Mouse (Mus musculus) CH12.LX (cell line): ENCODE measurements around the gene Col23a1.

Source experiments
- CHD2 ChIP-seq: IDR thresholded peaks from 2 replicates; pipeline ENCODE4 v1.6.1; 2011; ENCODE audit warnings: low read length, improper control_type of control experiment
- CTCF ChIP-seq, 2 experiments: IDR thresholded peaks in 1 of 2; conservative IDR thresholded peaks in 1 of 2; 2 replicates each; pipeline ENCODE4 v1.5.1; 2011 to 2012; ENCODE audit warnings: low read depth in 2 of 2, low read length in 2 of 2, improper control_type of control experiment in 1 of 2, inconsistent platforms in 1 of 2, mild to moderate bottlenecking in 1 of 2, moderate library complexity in 1 of 2
- EP300 ChIP-seq: IDR thresholded peaks from 2 replicates; pipeline ENCODE4 v1.6.1; 2011; ENCODE audit warnings: low read length, improper control_type of control experiment
- HCFC1 ChIP-seq: IDR thresholded peaks from 2 replicates; pipeline ENCODE4 v1.6.1; 2012; ENCODE audit warnings: low read depth, mild to moderate bottlenecking, inconsistent platforms, low read length, improper control_type of control experiment
- IRF4 ChIP-seq: IDR thresholded peaks from 2 replicates; pipeline ENCODE4 v1.6.1; 2014; ENCODE audit warnings: low read depth, mild to moderate bottlenecking, inconsistent platforms, low read length, improper control_type of control experiment
- MAX ChIP-seq: IDR thresholded peaks from 2 replicates; pipeline ENCODE4 v1.6.1; 2011; ENCODE audit warnings: low read length, improper control_type of control experiment
- MAZ ChIP-seq: IDR thresholded peaks from 2 replicates; pipeline ENCODE4 v1.6.1; 2012; ENCODE audit warnings: low read depth, mild to moderate bottlenecking, inconsistent platforms, low read length, improper control_type of control experiment, moderate library complexity
- MEF2A ChIP-seq: IDR thresholded peaks from 2 replicates; pipeline ENCODE4 v1.6.1; 2014; ENCODE audit warnings: low read depth, mild to moderate bottlenecking, inconsistent platforms, low read length, improper control_type of control experiment, borderline replicate concordance
- MXI1 ChIP-seq: IDR thresholded peaks from 2 replicates; pipeline ENCODE4 v1.6.1; 2011; ENCODE audit warnings: mild to moderate bottlenecking, low read depth, low read length, improper control_type of control experiment
- NRF1 ChIP-seq: IDR thresholded peaks from 2 replicates; pipeline ENCODE4 v1.6.1; 2014; ENCODE audit warnings: low read depth, mild to moderate bottlenecking, inconsistent platforms, low read length, improper control_type of control experiment, moderate library complexity
- POLR2A ChIP-seq: IDR thresholded peaks from 2 replicates; pipeline ENCODE4 v1.6.1; 2011; ENCODE audit warnings: low read depth, mild to moderate bottlenecking, improper control_type of control experiment, low read length
- RAD21 ChIP-seq: IDR thresholded peaks from 2 replicates; pipeline ENCODE4 v1.6.1; 2011; ENCODE audit warnings: low read depth, mild to moderate bottlenecking, low read length, improper control_type of control experiment, moderate library complexity
- TCF12 ChIP-seq: IDR thresholded peaks from 2 replicates; pipeline ENCODE4 v1.6.1; 2014; ENCODE audit warnings: low read depth, mild to moderate bottlenecking, inconsistent platforms, low read length, improper control_type of control experiment
- ZC3H11A ChIP-seq: IDR thresholded peaks from 2 replicates; pipeline ENCODE4 v1.6.1; 2012; ENCODE audit warnings: low read depth, mild to moderate bottlenecking, inconsistent platforms, low read length, improper control_type of control experiment

DNA sequence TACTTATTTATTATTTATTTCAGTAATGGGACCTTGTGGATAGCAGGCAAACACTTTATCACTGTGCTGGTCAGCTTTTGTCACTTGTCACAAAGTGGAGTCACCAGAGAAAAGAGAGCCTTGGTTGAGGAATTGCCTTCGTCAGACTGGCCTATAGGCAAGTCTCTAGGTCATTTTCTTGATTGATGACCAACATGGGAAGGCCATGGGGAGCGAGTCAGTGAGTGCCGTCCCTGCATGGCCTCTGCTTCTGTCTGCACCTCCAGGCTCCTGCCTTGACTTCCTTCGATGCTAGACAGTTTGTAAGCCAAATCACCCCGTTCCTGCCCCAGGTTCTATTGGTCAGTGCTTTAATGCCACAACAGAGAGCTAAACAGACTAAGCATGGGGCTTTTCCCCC lies 12.7 kb downstream of the Col23a1 start:
- TF ChIP-seq MAZ (no peak), ZC3H11A (no peak), TCF12 (no peak), CTCF (conservative IDR thresholded peaks at IDR 0.05 in 1 of 2, IDR thresholded peaks at IDR 0.05 in 1 of 2; ENCODE audit: low read depth in 2 of 2, low read length in 2 of 2) (no peak), POLR2A (no peak), HCFC1 (no peak), MXI1 (no peak), NRF1 (no peak), MEF2A (no peak), EP300 (no peak), CHD2 (no peak), IRF4 (no peak), RAD21 (no peak), MAX (no peak)
